Mouse (Mus musculus): Measurements from ENCODE around the gene Skida1. TPM values are rescaled to one million over a fixed set of nuclear protein-coding genes. Genes with fewer than 3 reads are reported as not detected.

Skida1 gene
- 27.3 and 36.0 TPM in 2 replicates for polyA plus RNA-seq (2012; rRNA removed)

DNA sequence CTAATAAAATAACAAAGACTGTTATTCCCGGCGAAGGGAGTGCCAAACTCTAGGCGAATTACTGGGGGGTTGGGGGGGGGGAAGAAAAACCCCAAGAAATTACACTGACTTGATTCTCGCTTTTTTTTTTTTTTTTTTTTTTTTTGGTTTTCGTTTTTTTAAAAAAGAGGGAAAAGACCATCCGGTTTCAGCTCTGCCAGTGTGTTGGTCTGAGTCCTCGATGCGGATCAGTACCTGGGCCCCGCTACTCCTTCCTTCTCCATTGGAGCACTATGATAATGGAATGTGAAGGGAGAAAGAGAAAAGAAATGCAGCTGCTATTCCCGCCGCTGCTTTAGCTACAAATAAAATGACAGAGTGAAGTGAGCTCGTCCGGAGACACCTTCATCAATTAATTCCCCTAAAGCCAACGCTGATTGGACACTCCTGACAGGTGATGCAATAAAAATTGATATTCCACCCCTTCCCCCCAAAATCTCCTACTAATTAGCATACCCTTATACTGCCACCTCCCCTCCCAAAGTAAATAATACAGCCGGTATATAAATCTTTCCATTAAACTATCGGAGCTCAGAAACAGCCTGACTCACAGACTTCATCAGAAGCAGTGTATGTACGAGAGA, at the start of gene Skida1:
Skida1 (minus strand) TSS at position 599 of the 623 bp plus-strand sequence.

GRCm38 (mm10) chr2:18055016-18055928, 6.4 kb upstream of the Skida1 start, which contains the start of gene Mllt10:
Mllt10 (plus strand) TSS chr2:18055237.

GRCm38 (mm10) chr2:18037491-18037890, 11.4 kb downstream of the Skida1 start, which contains the start of gene A930004D18Rik:
A930004D18Rik (minus strand) TSS chr2:18037737.

GRCm38 (mm10) chr2:17996858-17997257, 52.0 kb downstream of the Skida1 start, which contains the start of gene H2al2a:
H2al2a (minus strand) TSS chr2:17996958.

Other genes starting within 250 kb of the Skida1 start
- gene H2al2a, start 52.1 kb downstream of the Skida1 start, polyA plus RNA-seq (2012; rRNA removed) = not detected in 2 replicates
- 5.9 and 6.7 TPM in 2 replicates for gene A930004D18Rik, start 11.3 kb downstream of the Skida1 start, polyA plus RNA-seq (2012; rRNA removed)
- 51.8 and 53.9 TPM in 2 replicates for gene Mllt10, start 6.2 kb upstream of the Skida1 start, polyA plus RNA-seq (2012; rRNA removed)